Mouse (Mus musculus): ENCODE measurements around the gene Trcg1.

Gene Trcg1

DNA sequence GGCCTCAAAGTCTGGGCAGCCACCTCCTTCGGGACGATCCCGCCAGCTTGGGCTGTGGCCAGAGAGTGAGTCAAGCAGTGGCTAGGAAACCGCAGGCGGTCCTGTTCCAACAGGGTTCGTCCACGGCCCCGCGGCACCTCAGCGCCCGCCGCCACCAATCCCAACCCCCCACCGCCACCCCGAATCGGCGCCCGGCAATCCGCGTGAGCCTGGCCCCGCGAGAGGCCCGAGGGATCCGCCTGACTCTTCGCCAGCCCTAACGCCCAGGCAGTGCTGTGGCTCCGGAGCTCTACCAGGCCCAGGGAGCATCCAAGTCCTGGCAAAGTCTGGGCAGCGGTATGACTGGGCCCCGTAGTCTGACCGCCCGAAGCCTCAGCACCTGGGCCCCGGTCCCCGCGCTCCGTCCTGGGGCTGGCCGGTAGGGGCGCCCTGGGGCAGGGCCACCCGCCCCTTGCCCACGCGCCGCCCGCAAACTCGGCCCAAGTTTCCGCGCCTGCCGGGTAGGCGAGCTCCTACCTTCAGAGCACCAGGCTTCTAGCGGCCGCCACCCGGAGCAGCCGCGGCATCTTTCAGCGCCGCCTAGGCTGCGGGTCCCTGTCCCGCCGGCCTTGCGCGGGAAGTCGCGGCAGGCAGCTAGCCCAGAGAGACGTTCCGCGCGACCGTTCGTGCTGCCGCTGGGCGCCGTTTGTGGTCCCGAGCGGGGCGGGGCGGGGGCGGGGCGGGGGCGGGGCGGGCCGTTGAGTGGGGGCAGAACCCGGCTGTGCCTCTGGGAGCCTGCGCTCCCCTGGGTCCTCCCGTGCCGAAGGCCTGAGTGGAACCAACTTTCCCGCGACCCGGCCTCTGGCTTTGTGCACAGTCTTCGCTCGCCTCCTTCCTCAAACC lies 25.8 kb downstream of the Trcg1 start, which contains the start of gene 1700017B05Rik:
TSS of gene 1700017B05Rik (minus strand) at position 700 of the 882 bp plus-strand sequence.
- DNase-seq (ENCODE audit: low read depth, low spot score) = peak; percentile 45

DNA sequence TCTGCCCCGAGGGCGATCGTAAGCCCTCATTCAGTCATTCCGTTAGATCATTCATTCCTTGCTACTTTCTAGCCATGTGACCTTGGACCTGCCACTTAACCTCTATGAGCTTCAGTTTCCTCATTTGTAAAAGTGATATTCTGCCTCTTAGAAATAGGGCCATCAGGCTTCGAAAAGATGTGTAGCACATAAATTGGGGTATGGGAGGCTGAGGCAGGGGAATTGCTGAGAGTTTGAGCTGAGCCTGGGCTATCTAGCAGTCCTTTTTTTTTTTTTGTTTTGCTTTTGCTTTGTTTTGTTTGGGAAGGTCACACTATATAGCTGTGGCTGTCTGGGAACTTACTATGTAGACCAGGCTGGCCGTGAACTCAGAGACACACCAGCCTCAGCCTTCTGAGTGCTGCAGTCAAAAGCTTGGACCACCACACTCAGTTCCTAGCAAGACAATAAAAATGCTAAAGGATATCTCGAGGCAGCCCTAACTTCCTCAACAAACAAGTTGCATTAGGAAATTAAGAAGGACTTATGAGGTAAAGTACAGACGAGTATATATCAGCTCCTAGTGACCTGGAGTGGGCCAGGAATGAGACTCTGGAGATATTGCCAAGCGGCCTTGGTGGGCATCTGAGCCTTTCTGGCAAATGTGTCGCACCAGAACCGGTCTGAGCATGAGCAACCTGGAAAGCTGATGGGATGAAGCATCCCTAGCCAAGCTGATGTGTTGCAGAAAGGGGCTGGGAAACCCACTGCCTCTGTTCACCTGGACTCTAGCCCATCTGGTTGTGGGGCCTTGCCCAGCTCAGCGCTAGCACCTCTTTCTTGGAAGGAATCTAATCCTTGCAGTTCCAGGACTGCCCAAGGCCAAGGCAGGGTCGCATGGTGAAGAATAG lies 26.7 kb downstream of the Trcg1 start:
- DNase-seq (ENCODE audit: low read depth, low spot score) = peak; percentile 38

DNA sequence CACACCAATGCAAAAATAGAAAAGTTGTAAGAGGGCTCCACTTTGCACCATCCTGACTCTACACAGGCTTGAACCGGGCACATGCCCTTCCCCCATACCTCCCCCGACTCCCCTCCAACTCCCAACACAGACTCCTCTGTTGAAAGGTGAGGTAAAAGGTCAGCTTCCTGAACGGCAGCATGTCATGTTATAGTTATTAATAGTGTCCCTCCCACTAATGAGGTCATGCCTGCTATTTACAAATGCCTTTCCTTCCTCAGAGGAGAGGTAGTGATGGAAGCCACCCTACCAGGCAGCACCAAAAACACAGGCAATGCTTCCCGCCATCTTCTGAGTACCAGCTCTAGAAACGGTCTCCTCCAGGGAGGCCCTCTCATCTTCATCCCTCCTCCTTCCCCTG lies 28.8 kb downstream of the Trcg1 start:
- no peak for DNase-seq (ENCODE audit: low read depth, low spot score)

DNA sequence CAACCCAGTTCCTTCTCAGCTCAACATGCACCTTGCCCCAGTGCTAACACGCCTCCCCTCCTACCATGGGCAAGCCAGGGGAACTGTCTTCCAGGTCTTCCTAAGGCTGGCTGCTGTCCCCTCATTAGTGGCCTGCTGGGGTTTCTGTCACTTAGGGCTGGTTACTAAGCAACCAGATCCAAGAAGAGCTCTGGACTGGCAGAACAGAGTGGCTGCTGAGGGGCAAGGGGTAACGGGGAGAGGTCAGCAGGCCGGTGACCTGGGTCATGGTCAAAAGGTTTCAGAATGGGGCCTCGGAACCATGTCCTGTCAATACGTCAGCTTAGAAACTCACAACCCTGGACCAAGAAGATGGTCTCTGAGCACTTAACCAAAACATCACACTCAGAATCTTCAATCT lies 31.1 kb downstream of the Trcg1 start:
- no peak for DNase-seq (ENCODE audit: low read depth, low spot score)

DNA sequence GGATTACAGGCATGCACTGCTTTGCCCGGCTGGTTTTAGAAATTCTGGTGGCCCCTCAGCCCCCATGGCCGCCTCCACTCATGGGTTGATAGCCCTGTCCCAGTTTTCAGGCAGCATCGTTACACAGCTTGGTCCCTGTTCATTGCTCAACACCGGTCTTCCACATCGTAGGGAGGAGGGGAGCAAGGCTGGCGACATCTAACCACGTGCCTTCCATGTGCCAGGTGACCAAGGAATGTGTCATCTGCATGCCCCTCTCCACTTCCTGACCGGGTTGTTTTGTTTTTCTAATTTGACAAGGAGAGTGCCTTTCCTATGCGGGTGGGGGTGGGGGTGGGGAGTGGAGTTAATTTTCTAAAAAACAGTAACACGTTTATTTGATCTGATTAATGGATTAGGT lies 31.7 kb downstream of the Trcg1 start:
- no peak for DNase-seq (ENCODE audit: low read depth, low spot score)

DNA sequence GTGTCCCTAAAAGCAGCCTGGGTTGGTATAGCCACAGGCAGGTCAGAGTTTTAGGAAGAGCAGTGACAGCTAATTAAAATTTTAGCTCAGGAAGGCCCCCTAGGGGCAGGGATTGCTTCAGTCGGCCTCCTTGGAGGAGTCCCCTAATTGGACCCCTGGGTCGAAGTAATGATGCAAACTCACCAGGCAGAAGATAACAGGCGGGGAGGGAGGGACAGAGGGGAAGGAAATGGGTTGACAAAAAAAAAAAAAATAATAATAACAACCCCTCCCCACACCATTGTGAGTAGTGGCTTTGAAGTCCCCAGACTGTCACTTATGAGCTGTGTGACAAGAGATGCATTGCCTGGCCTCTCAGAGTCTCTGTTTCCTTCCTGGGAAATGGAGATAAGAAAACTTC lies 32.2 kb downstream of the Trcg1 start:
- DNase-seq (ENCODE audit: low read depth, low spot score) = no peak

DNA sequence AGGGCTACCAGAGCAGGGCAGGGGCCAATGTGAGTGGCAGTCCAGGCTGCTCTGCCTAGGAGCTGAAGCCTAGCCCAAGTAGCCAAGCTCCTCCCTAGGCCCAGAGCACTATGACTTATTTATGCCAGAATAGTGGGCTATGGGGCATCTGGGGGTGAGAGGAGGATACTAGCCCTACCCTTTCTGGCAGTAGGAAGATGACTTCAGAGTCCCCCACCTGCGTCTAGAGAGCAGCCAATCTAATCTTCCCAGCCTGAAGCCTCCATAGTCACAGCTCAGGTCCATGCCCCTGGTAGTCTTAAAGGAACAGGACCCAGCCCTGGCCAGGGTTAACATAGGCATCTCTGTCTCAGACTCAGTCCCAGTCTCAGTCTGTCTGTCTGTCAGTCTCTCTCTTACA lies 33.0 kb downstream of the Trcg1 start:
- no peak for DNase-seq (ENCODE audit: low read depth, low spot score)

DNA sequence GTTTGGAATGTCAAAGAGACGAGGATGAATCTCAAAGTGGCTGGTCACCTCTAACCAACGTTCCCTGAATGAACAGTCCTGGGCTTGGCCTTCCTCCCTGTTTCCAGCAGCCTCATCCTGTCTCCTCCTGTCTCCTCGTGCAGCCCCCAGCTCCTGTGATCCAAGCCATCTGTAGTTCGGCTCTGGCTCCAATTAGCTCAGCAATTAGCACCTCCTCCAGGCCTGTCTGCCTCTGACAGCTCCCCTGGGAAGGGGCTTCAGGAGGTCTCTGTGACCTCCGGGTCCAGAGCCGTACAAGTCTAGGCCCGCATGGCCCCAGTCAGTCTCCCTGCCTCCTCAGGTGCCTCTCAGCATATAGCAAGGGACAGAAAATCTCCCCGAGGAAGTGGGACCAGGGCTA lies 34.0 kb downstream of the Trcg1 start:
- DNase-seq (ENCODE audit: low read depth, low spot score) = no peak

DNA sequence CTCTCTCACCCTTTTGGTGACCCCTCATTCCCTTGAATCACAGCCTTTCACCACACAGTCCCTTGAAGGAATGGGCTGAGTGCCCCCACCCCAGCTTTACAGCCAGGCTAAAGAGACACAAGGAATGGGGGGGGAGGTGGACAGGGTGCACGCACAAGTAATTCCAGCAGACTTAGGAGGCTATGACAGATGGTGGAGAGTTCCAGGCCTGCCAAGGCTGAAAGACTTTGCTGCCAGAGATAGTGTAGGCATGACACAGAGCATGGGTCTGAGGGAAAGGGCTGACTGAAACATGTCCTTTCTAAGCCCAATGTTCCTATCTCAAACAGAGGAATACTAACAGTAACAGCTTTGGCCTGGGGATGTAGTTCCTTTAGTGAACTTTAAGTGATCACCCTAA lies 34.7 kb downstream of the Trcg1 start:
- no peak for DNase-seq (ENCODE audit: low read depth, low spot score)

DNA sequence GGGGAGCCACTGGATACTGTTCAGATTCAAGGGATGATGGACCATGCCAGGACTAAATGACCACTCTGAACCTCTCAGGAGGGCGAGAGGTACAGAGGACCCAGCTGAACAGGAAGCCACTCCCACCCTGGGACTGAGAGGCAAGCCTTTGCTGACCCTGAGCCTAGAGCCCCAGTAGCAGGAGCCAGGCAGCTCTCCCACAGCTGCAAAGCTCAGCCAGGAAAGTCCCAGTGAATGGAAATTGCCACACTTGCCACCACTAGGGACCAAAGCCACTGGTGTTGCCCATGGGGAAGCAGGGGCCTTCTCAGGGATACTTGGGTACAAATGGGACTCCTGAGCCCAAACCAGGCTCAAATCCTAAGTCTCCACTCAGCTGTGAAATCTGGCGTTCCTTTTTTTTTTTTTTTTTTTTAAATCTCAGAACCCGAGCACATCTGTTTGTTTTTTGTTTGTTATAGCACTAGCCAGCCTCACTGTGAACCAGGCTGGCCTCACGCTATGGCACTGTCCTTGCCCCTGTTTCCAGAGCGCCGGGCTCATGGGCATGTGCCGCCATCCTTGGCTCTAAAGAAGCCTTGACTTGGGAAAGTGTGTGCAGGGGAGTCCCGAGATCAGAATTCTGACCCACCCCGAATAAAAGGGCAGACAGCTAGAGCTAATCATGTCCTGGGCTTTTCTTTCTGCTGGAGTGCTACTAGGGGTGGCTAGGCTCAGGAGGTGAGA lies 35.6 kb downstream of the Trcg1 start:
- no peak for DNase-seq (ENCODE audit: low read depth, low spot score)

DNA sequence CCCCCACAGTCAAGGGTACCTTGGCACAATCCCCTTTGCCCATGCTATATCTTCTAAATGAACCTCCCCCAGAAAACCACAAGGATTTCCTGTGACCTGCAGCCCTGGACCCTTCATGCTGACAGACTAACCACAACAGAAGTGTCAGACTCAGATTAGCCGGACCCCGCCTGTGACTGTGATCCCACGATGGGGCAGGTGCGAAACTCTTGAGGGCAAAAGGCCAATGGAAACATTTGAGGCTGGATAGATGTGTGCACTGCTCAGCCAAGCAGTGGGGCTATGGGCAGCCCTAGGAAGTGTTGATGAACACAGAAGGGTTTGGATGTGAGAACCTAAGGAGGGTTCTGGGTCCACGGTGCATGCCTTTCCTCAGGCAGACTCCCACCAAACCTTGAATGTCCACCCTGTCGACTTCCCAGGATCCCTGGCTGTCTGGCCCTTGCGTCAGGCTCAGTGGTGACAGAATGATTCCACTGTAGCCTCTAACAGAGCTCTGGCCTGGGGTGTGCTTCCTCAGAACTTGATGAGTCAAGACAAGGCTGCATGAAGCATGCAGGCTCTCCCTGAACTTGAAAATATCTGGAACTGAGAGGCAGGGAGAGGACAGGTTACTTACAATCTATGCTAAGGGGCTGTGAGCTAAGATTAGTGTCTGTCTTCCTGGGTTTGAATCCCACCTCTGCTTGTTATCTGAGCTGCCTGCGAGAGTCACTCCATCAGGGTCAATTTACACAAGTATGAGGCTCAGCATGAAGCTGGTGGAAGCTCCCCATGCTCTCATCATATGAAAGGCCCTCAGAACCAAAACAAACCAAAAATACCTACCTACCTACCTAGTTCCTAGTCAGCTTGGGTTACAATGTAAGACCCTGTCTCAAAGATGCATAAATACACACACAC lies 36.8 kb downstream of the Trcg1 start:
- DNase-seq (ENCODE audit: low read depth, low spot score) = no peak

DNA sequence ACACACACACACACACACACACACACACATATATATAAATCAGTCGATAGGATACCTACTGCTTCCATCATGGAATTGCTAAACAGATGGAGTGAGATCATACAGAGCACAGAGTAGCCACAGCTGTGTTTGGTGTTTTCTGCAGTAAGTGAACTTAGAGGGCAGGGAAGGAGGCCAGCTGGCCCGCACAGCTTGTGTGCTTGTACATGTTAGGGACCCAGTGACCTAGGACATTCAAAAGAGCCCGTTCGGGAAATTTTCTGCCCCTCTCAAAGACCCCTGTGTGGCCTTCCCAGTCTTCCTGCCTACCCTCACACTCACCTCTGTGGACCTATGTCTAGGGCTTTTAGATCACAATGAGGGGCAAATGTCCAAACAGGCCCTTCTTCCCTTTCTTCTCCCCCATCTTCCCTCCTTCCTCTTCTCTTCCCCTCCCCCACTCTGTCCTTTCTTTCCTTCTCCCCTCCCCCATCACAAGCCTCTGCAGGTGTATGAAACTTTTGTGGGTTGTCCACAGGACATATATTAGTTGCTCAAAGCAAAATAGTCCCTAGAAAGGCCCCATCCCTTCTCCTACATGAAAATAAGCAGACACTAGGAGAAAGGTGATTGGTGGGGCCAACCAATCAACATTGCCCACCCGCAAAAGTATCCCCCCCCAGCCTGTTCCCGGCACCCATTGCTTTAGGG lies 37.6 kb downstream of the Trcg1 start:
- DNase-seq (ENCODE audit: low read depth, low spot score) = no peak

DNA sequence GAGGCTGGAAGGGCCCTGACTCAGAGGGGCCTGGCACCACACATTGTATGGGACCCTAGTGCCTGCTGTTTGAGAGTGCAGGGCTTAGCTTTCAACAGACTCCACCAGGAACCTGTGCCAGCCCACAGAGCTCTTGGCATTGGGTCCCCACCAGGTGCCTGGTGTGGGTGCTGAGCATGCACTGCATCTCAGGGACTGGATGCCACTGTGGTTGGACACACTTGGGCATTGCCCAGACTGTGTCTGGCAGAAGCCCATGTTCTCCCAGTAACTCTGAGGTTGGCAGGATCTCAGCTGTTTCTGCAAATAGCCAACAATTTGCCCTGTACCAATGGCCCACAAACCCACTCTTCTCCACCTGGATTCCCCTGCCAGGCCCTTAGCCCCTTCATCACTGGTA lies 40.0 kb downstream of the Trcg1 start:
- no peak for DNase-seq (ENCODE audit: low read depth, low spot score)

DNA sequence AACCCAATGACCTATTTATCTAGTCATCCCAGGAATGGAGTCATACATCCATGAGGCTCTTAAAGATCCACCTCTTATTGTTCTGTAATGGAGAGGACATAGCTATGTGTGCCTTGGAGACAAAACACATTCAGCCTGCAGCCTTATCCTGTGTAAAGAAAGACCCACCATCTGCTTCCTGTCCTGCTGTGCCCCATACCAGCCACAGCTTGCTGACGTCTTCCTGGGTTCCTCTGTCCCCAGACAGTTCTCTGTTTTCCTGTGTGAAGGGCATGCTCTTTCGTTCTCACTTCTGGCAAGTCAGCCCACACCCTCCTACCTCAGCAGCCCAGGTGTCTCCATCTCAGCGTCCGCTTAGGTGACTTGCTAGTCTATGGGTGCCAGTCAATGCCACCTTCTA lies 41.9 kb downstream of the Trcg1 start:
- no peak for DNase-seq (ENCODE audit: low read depth, low spot score)

DNA sequence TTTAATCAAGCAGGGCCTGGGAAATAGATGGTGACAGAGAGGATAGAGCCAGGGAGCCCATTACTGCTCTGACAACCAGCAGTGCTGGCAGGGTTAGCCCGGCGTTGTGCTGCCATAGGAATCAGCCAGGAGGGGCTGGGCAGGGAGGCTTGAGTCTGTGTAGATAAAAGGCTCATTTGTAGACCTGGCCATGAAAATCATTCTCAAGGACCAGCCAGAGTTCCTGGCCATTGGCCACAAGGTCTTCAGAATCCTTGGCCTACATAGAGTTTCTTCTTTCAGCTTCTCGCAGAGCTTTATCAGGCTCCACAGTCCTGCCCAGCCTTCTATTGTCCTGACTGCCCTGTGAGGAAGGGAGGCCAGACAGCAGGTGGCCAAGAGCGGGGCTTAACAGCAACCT lies 43.1 kb downstream of the Trcg1 start:
- DNase-seq (ENCODE audit: low read depth, low spot score) = no peak

DNA sequence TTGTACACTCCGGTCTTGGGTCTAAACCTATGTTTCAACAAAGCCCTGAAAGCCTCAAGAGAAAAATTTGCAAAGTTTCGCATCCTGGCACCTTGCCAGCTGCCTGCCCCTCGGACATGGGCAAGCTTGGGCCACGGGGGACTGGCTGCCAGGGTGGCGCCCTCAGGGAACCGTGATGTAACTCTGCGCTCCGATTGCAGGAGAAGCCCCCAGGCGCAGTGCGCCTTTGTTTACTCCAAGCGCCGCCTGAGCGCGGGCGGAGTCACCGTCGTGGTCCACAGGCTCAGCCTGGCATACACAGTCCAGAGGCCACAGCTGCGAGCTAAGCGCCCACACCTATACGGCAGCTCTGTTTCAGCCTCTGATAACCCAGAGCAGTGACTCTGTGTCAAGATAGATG lies 45.2 kb downstream of the Trcg1 start:
- DNase-seq (ENCODE audit: low read depth, low spot score) = no peak

DNA sequence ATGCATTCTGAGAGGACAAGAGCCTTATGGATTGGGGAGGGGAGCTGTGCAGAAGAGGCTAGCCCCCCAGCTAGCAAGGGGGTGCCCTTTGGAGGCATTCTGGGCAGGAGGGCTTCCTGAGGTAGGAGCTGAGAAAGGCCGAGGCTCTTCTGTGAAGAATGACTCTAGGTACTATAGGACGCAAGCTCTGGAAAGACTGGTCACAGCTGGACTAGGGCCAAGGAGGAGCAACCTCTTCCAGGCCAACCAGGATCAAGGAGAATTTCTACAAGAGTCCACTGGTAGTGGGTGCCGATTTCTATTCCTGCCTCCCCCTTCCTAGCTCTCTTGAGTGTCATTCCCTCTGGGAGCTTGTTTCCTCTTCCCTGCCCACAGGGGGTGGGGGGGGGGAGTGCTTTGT lies 46.3 kb downstream of the Trcg1 start:
- DNase-seq (ENCODE audit: low read depth, low spot score) = no peak

DNA sequence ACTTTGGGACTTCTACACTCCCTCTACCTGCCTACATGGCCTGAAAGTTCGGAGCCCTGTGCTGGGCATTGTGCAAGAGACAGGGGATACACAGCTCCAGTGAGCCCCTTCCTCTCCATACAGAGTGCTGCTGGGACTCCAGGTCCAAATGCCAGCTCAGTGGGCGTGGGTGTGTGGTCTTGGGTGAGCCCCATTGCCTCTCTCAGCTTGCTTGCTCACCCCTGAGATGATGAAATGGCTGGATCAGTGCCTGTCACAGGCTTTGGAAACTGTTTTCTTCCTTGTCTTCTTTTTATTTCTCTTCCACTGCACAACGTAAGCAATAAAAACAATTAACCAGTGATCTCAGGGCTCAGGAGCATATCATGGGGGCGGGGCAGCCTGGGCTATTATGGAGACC lies 47.0 kb downstream of the Trcg1 start:
- no peak for DNase-seq (ENCODE audit: low read depth, low spot score)

DNA sequence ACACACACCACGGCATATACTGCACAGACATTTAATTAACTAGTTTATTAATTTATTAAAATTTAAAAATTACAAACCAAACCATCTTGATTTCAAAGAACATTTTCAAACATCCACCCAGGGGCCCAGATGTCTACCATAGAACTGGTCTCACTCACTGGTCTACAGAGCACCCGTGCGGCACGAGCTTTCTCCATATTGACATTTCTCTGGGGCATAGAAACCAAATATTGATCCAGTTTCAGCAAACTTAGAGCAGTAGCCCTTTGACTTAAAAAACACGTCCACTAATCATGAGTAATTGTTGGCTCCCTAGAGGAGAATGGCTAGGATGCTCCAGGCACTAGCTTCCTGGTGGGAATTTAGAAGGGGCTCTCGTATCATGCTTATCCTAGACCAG lies 50.8 kb downstream of the Trcg1 start:
- no peak for DNase-seq (ENCODE audit: low read depth, low spot score)

DNA sequence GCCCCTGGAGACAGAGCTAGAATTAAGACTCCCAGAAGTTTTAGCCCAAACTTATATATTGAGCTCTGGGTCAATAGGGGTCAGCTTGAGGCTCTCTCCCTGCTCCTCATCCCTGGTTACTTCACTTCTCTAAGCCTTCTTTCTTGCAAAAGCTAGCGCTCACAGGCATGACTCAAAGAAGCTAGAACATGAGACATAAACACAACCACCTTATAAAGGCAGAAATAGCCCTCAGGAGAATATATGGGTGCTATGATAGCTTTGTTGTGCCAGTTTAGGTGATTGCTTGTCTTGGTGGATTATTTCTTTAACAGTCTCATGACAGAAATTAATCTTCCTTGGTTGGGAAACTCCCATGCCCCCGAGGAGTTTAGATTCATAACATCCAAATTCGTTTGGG lies 58.5 kb downstream of the Trcg1 start:
- no peak for DNase-seq (ENCODE audit: low read depth, low spot score)

Data from WW6 (cell line).